20 mouse cellular contexts compared by ENCODE assay signal in the genomic region with DNA sequence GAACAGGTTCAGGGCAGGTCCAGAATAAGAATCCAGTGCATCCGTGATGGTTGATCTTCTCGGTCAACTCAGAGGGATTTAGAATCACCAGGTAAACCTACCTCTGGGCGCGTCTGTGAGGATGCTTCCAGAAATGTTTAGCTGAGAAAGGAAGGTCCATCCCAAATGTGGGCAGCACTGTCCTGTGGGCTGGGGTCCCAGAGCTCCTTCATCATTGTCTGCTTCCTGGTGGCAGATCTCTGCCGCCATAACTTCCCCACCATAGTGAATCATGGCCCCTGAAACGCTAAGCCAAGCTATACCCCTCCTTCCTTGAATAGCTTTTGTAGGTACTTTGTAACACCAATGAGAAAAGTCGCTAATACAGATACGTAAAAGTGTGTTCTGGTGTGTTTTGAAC. TPM values are rescaled to one million over a fixed set of nuclear protein-coding genes. Genes with fewer than 3 reads are reported as not detected.
"Had no signal": no experiment of that assay in that cellular context is flagged by ENCODE, and none has a peak within 500 bp of the region (broad histone marks: within the 10 kb centered on the region; RNA-seq: fewer than 3 reads in every experiment).

No protein-coding gene starts in this region.

- H3K9ac ChIP-seq: kidney, embryonic 15.5 days; limb, embryonic 13.5 days; liver, embryonic 13.5 days; lung, embryonic 14.5 days; midbrain, embryonic 13.5 days; neural tube, embryonic 12.5 days had no signal

- H3K4me2 ChIP-seq: kidney, embryonic 15.5 days; limb, embryonic 13.5 days; liver, embryonic 13.5 days; lung, embryonic 14.5 days; midbrain, embryonic 13.5 days; neural tube, embryonic 12.5 days had no signal

- H3K27ac ChIP-seq: kidney, embryonic 15.5 days; left cerebral cortex, adult 2 months; limb, embryonic 13.5 days; liver, embryonic 13.5 days; macrophage; midbrain, embryonic 13.5 days; neural tube, embryonic 12.5 days; stomach, postnatal 0 days had no signal

- H3K27me3 ChIP-seq: neural tube, embryonic 12.5 days had no signal

- DNase-seq: kidney, adult 2 months; kidney, postnatal 14 days; kidney, postnatal 4 days; layer of hippocampus, postnatal 36 days; liver, embryonic 13.5 days; lung, embryonic 14.5 days; right cerebral cortex, adult 18-20 months; right cerebral cortex, postnatal 14 days; thymus, adult 18-20 months; thymus, postnatal 36 days had no signal

- H3K4me3 ChIP-seq: kidney, embryonic 15.5 days; left cerebral cortex, adult 2 months; limb, embryonic 13.5 days; liver, embryonic 13.5 days; midbrain, embryonic 13.5 days; neural tube, embryonic 12.5 days had no signal

- H3K4me1 ChIP-seq: kidney, embryonic 15.5 days; limb, embryonic 13.5 days; liver, embryonic 13.5 days; neural tube, embryonic 12.5 days had no signal

- H3K36me3 ChIP-seq: kidney, embryonic 15.5 days; limb, embryonic 13.5 days; liver, embryonic 13.5 days; midbrain, embryonic 13.5 days; neural tube, embryonic 12.5 days had no signal

- ATAC-seq: intestine, postnatal 0 days; lung, postnatal 0 days; midbrain, embryonic 13.5 days had no signal

RNA-seq across cellular contexts. Expression of gene Nnmt, which starts 36.7 kb away (rescaled TPM):
- total RNA-seq: neutrophil, adult 5-6 weeks had no signal
- polyA plus RNA-seq: macrophage had no signal
